Mouse (Mus musculus): ENCODE data around the gene Ppil2.

Gene Ppil2

DNA sequence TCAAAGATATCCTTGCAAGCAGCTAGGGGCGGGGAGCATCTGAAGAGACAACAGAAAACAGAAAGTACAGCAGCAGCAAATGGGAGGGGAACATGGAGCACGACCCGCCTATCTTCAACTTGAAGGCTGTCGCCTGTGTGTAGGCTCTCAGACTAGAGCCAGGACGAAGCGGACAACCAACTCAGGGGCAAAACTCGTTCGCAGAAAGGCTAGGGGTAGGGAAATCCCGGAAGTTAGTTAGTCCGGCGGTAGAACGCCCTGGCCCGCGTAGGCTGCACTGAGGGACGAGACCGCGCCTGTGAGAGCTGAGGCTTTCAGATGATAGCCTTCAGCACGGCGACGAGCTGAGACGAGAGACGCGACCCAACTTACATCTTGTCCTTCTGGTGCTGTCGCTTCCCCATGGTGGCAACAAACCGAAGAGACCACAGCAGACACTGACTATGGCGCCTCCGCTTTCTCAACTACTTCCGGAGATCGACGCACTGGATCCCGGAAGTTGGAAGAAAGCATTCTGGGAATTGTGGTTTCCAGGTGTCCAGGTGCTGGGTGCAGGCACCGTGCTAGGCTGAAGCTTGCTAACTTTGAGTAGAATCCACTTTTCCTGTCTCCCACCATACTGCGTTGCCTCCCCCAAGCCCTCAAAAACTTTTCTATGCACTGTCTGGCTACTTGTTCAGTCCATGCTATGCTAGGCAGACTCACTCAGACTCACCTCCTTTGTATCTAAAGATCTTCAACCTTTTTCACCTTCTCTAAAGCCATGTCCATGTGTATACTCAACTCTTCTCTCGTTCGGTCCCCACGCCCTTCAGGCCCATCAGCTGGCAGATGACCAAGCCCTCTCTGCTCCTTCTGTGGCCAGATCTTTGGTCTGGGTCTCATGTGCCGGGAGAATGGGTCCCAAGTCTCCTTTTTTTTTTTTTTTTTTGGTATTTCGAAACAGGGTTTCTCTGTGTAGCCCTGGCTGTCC is at the start of gene Ppil2:
Ppil2 (minus strand) TSS at position 487 of the 973 bp plus-strand sequence.
- peak; percentile 72 for DNase-seq (ENCODE audit: low read depth, low spot score)

DNA sequence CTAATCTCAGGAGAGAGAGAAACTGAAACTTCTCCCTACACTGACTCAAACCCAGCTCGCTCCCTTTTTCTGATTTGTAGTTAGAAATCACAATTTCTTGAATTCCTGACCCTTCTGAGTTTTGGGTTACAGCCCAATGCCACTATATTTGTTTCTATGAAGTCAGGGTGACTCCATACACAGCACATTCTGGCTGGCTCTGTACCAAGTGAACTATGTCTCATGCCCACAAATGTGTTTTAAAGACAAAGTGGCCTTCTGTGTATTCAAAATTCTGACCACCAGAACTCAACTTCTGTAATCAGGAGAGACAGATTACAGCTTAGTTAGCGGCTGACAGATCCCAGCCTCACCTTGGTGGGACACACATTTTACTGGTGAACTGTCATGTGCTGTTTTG is 43.3 kb upstream of the Ppil2 start:
- no peak for DNase-seq (ENCODE audit: low read depth, low spot score)

GRCm38 (mm10) chr16:17151874-17152273 is 40.8 kb upstream of the Ppil2 start:
- no peak for DNase-seq (ENCODE audit: low read depth, low spot score)

GRCm38 (mm10) chr16:17150520-17151258 is 39.6 kb upstream of the Ppil2 start:
- no peak for DNase-seq (ENCODE audit: low read depth, low spot score)

GRCm38 (mm10) chr16:17148084-17148483 is 37.0 kb upstream of the Ppil2 start:
- DNase-seq (ENCODE audit: low read depth, low spot score): no peak

GRCm38 (mm10) chr16:17147391-17147929 is 36.4 kb upstream of the Ppil2 start:
- no peak for DNase-seq (ENCODE audit: low read depth, low spot score)

- DNase-seq (ENCODE audit: low read depth, low spot score): peak; percentile 65
These were observed 35.7 kb upstream of the Ppil2 start, which contains the start of gene Ccdc116 for GRCm38 (mm10) chr16:17146772-17147235. Gene Ccdc116 (minus strand): TSS chr16:17147229.

GRCm38 (mm10) chr16:17144339-17144738 is 33.3 kb upstream of the Ppil2 start, which contains the start of gene Ydjc:
Gene Ydjc (plus strand): TSS chr16:17144621.
- DNase-seq (ENCODE audit: low read depth, low spot score): no peak

DNA sequence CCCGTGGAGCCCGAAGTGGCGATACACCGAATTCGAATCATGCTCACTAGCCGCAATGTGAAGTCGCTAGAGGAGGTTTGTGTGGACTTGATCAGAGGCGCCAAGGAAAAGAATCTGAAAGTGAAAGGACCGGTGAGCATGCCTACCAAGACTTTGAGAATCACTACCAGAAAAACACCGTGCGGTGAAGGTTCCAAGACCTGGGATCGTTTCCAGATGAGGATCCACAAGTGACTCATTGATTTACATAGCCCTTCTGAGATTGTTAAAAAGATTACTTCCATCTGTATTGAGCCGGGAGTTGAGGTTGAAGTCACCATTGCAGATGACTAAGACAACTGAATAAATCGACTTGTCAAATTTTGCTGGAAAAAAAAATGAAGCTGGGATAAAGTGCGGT is 26.3 kb upstream of the Ppil2 start:
- DNase-seq (ENCODE audit: low read depth, low spot score): no peak

GRCm38 (mm10) chr16:17132906-17133200 is 21.8 kb upstream of the Ppil2 start:
- DNase-seq (ENCODE audit: low read depth, low spot score): no peak

DNA sequence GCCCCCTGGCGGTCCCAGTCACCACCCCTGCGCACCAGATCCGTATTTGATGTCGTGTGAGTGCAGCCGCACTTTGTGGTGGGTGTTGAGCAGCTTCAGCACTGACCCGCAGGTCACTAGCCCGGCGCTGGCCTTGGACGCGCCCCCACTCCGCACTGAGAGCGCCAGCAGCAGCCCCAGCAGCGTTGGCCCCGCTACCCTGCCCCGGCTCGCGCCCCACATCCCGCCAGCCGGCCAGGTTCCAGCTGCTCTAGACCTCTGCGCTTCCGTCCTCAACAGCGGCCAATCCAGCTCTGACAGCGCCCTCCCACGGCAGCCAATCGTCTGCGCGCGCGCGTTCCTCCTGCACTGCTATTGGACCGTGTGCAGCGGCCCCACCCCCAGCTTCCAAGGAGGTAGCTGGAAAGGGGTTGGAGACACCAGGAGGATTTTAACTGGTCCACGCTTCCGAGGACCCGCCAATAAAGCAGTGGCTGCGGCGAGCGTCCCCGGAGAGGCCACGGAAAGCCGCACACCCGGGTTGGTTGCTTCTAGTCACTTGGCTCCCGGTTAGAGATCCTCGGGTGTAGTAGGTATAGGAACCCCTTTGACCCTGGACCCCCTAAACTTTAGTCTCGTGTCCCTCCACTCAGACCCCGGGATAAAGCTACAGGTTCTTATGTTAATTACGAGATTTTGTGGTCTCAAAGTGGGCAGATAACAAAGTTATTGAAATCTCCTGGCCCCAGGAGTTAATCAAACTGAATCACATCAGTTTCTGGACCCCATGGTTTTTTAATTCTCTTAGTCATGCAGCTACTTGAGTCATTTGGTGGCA is 21.2 kb upstream of the Ppil2 start, which contains the start of gene Sdf2l1:
Sdf2l1 (minus strand) TSS at position 295 of the 817 bp plus-strand sequence.
- DNase-seq (ENCODE audit: low read depth, low spot score): peak; percentile 93

DNA sequence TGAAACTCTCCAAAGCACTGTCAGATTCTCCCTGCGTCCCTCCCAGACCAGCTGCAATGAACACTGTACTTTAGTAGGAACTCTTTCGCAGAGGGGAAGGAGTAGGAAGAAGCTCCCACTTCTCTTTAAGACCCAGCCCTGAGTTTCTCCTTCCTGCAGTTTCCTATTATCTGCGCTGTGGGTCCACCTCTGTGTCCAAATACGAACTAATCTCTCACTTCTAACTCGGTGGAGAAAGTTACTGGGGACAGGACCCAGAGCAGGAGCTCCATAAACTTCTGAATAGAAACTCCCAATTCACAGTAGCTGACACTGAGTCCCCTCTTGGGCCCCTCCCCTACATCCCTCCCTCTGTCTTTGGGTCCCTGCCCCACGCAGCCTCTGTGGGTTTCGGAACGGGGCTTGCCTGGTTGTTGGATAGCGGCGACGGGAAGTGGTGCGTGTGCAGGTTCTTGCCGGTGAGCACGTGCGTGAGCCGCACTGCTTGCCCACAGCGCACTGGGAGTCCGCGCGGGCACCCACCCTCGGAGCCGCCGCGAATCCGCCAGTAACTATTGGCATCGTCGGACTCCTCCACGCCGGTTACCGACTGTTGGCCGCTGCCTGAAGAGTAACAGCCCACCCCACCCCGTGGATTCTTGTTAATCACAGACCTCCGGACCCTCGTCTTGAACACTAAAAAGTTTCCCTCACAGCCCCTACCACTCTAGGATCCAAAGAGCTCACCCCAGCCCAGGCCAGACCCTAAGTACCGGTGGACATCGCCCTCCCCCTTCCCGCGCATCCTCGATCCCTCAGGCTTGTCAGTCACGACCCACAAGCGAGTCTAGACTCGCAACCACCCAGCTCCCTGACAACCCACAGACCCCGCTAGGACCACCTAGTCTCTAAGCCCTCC is 20.4 kb upstream of the Ppil2 start:
- DNase-seq (ENCODE audit: low read depth, low spot score): no peak

DNA sequence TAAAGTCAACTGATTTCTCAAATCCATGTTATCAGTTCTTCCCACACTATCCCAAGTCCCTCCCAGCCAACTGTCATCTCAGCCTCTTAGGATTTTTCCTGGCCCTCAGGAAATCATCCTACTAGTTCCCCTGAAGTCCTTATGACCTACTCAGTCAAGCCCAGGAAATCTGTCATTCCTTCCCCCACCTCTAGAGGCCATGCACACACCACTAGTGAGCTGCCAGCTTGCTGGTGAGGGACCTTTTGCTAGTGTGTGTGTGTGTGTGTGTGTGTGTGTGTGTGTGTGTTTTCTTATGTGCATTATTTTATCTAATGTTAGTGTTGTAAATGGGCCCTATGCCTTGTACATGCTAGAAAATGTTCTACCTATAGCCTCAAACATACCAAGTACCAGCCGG is 16.2 kb upstream of the Ppil2 start:
- no peak for DNase-seq (ENCODE audit: low read depth, low spot score)

GRCm38 (mm10) chr16:17124871-17125520 is 13.9 kb upstream of the Ppil2 start, which contains the start of gene 2610318N02Rik:
Gene 2610318N02Rik (minus strand): TSS chr16:17125167.
- peak; percentile 52 for DNase-seq (ENCODE audit: low read depth, low spot score)

- no peak for DNase-seq (ENCODE audit: low read depth, low spot score)
These were observed 13.2 kb upstream of the Ppil2 start for GRCm38 (mm10) chr16:17124119-17124870.

GRCm38 (mm10) chr16:17121569-17121968 is 10.5 kb upstream of the Ppil2 start:
- no peak for DNase-seq (ENCODE audit: low read depth, low spot score)

GRCm38 (mm10) chr16:17117309-17117799 is 6.3 kb upstream of the Ppil2 start:
- DNase-seq (ENCODE audit: low read depth, low spot score): no peak

- no peak for DNase-seq (ENCODE audit: low read depth, low spot score)
These were observed 6.5 kb downstream of the Ppil2 start for GRCm38 (mm10) chr16:17104600-17104999.

Data from retina, postnatal 7 days (tissue).